Mouse (Mus musculus): ENCODE measurements around the gene Hsd3b1. TPM values are rescaled to one million over a fixed set of nuclear protein-coding genes. Genes with fewer than 3 reads are reported as not detected.

Hsd3b1 gene
- polyA plus RNA-seq, 1 experiment, result not detected

- H3K4me3 ChIP-seq (ENCODE audit: insufficient read depth, low read depth, low read length), result no peak overlapping the region
- H3K4me1 ChIP-seq (ENCODE audit: control insufficient read depth, insufficient read depth, low read length), result no peaks in the 10 kb centered on the region
- TF ChIP-seq POLR2A (IDR thresholded peaks at IDR 0.05; ENCODE audit: insufficient read depth, low read depth, low read length), result no peak
- TF ChIP-seq CTCF (IDR thresholded peaks at IDR 0.05; ENCODE audit: insufficient read depth, low read depth, low read length), result no peak
- H3K27ac ChIP-seq (ENCODE audit: insufficient read depth, low read depth, low read length), result no peak overlapping the region
- 90% methylated on average over 1 of the region's 1 CpGs for WGBS
Observed at GRCm38 (mm10) chr3:98862800-98863199, 3.2 kb upstream of the Hsd3b1 start.

- WGBS, result 94% methylated on average over 2 of the region's 2 CpGs
- H3K4me1 ChIP-seq (ENCODE audit: control insufficient read depth, insufficient read depth, low read length), result no peaks in the 10 kb centered on the region
- TF ChIP-seq CTCF (IDR thresholded peaks at IDR 0.05; ENCODE audit: insufficient read depth, low read depth, low read length), result no peak
- no peak for TF ChIP-seq POLR2A (IDR thresholded peaks at IDR 0.05; ENCODE audit: insufficient read depth, low read depth, low read length)
- H3K4me3 ChIP-seq (ENCODE audit: insufficient read depth, low read depth, low read length), result no peak overlapping the region
- H3K27ac ChIP-seq (ENCODE audit: insufficient read depth, low read depth, low read length), result no peak overlapping the region
Observed at GRCm38 (mm10) chr3:98858051-98858450, 1.5 kb downstream of the Hsd3b1 start.

GRCm38 (mm10) chr3:98856892-98857291 lies 2.7 kb downstream of the Hsd3b1 start:
- Histone ChIP-seq H3K4me1 (ENCODE audit: control insufficient read depth, insufficient read depth, low read length) (no peaks in the 10 kb centered on the region), H3K4me3 (ENCODE audit: insufficient read depth, low read depth, low read length) (no peak overlapping the region), H3K27ac (ENCODE audit: insufficient read depth, low read depth, low read length) (no peak overlapping the region)
- TF ChIP-seq POLR2A (IDR thresholded peaks at IDR 0.05; ENCODE audit: insufficient read depth, low read depth, low read length) (no peak), CTCF (IDR thresholded peaks at IDR 0.05; ENCODE audit: insufficient read depth, low read depth, low read length) (no peak)
- WGBS, result 77% methylated on average over 1 of the region's 1 CpGs

DNA sequence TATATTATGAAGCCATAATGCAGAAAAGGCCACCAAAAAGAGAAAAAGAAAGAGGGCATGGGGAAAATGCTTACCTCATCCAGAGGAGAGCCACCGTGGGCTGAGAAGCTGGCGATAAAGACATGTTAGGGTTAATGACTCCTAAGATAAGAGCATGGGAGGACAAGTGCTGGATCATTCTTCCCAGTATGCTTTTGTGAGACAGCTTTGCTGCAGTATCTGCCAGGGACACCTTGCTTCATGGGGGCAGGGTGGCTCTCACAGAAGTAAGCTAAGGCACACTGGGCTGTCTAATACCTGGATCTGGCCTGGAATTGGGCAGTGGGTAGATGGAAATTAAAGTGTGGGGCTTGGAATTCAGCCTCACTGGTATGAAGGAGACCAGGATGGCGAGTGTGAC lies 4.4 kb downstream of the Hsd3b1 start:
- TF ChIP-seq POLR2A (IDR thresholded peaks at IDR 0.05; ENCODE audit: insufficient read depth, low read depth, low read length) (no peak), CTCF (IDR thresholded peaks at IDR 0.05; ENCODE audit: insufficient read depth, low read depth, low read length) (no peak)
- Histone ChIP-seq H3K27ac (ENCODE audit: insufficient read depth, low read depth, low read length) (no peak overlapping the region), H3K4me1 (ENCODE audit: control insufficient read depth, insufficient read depth, low read length) (no peaks in the 10 kb centered on the region), H3K4me3 (ENCODE audit: insufficient read depth, low read depth, low read length) (no peak overlapping the region)
- WGBS, result 85% methylated on average over 3 of the region's 3 CpGs

DNA sequence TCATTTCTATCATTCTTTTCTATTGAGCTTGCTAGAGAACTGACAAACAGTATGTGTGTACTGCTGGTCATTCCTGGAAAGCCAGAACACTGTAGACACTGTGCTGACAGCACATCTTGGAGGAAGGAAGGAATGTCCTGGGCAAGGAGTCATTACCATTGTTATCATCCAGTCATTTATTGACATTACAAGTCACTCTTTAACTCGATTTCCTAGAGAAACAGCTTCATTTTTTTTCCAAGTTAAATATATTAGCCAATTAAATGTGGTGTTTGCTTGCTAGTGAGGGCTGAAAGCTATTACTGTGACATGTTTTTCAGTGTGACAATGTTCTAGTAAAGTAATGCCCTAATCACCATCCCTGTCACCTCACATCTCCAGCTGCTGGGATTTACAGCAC lies 5.9 kb downstream of the Hsd3b1 start:
- Histone ChIP-seq H3K27ac (ENCODE audit: insufficient read depth, low read depth, low read length) (no peak overlapping the region), H3K4me3 (ENCODE audit: insufficient read depth, low read depth, low read length) (no peak overlapping the region), H3K4me1 (ENCODE audit: control insufficient read depth, insufficient read depth, low read length) (no peaks in the 10 kb centered on the region)
- TF ChIP-seq POLR2A (IDR thresholded peaks at IDR 0.05; ENCODE audit: insufficient read depth, low read depth, low read length) (no peak), CTCF (IDR thresholded peaks at IDR 0.05; ENCODE audit: insufficient read depth, low read depth, low read length) (no peak)
- 9% methylated on average over 1 of the region's 1 CpGs for WGBS

DNA sequence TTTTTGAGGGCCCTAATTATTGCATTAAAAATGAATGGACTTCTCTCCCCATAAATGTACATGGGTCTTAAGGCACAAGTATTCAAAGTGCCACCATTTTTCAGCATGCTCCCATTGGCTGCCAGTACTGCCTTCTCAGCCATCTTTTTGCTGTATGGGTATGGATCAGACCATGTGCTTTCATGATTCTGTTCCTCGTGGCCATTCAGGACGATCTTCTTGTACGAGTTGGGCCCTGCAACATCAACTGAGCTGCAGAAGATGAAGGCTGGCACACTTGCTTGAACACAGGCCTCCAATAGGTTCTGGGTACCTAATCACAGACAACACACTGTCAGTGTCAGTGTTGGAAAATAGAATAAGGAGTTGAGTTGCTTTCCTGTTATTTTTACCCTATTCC lies 6.5 kb downstream of the Hsd3b1 start:
- 81% methylated on average over 3 of the region's 3 CpGs for WGBS

GRCm38 (mm10) chr3:98852631-98853030 lies 7.0 kb downstream of the Hsd3b1 start:
- no peak overlapping the region for H3K4me3 ChIP-seq (ENCODE audit: insufficient read depth, low read depth, low read length)
- no peak overlapping the region for H3K27ac ChIP-seq (ENCODE audit: insufficient read depth, low read depth, low read length)
- H3K4me1 ChIP-seq (ENCODE audit: control insufficient read depth, insufficient read depth, low read length), result no peaks in the 10 kb centered on the region
- 90% methylated on average over 6 of the region's 6 CpGs for WGBS
- no peak for TF ChIP-seq POLR2A (IDR thresholded peaks at IDR 0.05; ENCODE audit: insufficient read depth, low read depth, low read length)
- no peak for TF ChIP-seq CTCF (IDR thresholded peaks at IDR 0.05; ENCODE audit: insufficient read depth, low read depth, low read length)

More for the DNA sequence above, 6.5 kb downstream of the Hsd3b1 start:
- Histone ChIP-seq H3K27ac (ENCODE audit: insufficient read depth, low read depth, low read length) (no peak overlapping the region), H3K4me1 (ENCODE audit: control insufficient read depth, insufficient read depth, low read length) (no peaks in the 10 kb centered on the region), H3K4me3 (ENCODE audit: insufficient read depth, low read depth, low read length) (no peak overlapping the region)
- no peak for TF ChIP-seq POLR2A (IDR thresholded peaks at IDR 0.05; ENCODE audit: insufficient read depth, low read depth, low read length)
- TF ChIP-seq CTCF (IDR thresholded peaks at IDR 0.05; ENCODE audit: insufficient read depth, low read depth, low read length), result no peak

- Histone ChIP-seq H3K4me1 (ENCODE audit: control insufficient read depth, insufficient read depth, low read length) (no peaks in the 10 kb centered on the region), H3K4me3 (ENCODE audit: insufficient read depth, low read depth, low read length) (no peak overlapping the region), H3K27ac (ENCODE audit: insufficient read depth, low read depth, low read length) (no peak overlapping the region)
- WGBS, result 84% methylated on average over 2 of the region's 2 CpGs
- TF ChIP-seq CTCF (IDR thresholded peaks at IDR 0.05; ENCODE audit: insufficient read depth, low read depth, low read length) (no peak), POLR2A (IDR thresholded peaks at IDR 0.05; ENCODE audit: insufficient read depth, low read depth, low read length) (no peak)
Observed at GRCm38 (mm10) chr3:98851853-98852252, 7.7 kb downstream of the Hsd3b1 start.

- no peak for TF ChIP-seq POLR2A (IDR thresholded peaks at IDR 0.05; ENCODE audit: insufficient read depth, low read depth, low read length)
- TF ChIP-seq CTCF (IDR thresholded peaks at IDR 0.05; ENCODE audit: insufficient read depth, low read depth, low read length), result no peak
- Histone ChIP-seq H3K27ac (ENCODE audit: insufficient read depth, low read depth, low read length) (no peak overlapping the region), H3K4me3 (ENCODE audit: insufficient read depth, low read depth, low read length) (no peak overlapping the region), H3K4me1 (ENCODE audit: control insufficient read depth, insufficient read depth, low read length) (no peaks in the 10 kb centered on the region)
- WGBS, result 92% methylated on average over 5 of the region's 5 CpGs
Observed at GRCm38 (mm10) chr3:98850262-98850661, 9.3 kb downstream of the Hsd3b1 start.

DNA sequence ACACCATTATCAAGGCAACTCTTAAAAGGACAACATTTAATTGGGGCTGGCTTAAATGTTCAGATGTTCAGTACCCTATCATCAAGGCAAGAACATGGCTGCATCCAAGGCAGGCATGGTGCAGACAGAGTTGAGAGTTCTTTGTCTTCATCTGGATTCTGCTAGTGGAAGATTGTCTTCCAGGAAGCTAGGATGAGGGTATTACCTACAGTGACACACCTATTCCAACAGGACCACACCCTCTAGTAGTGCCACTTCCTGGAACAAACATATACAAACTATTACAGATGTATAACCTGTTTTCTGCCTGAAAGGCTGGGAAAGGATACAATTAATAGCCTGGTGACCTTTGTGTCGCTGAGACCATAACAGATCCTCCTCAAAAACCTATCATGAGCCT lies 10.7 kb downstream of the Hsd3b1 start:
- Histone ChIP-seq H3K4me3 (ENCODE audit: insufficient read depth, low read depth, low read length) (no peak overlapping the region), H3K4me1 (ENCODE audit: control insufficient read depth, insufficient read depth, low read length) (no peaks in the 10 kb centered on the region), H3K27ac (ENCODE audit: insufficient read depth, low read depth, low read length) (no peak overlapping the region)
- 87% methylated on average over 1 of the region's 1 CpGs for WGBS
- TF ChIP-seq CTCF (IDR thresholded peaks at IDR 0.05; ENCODE audit: insufficient read depth, low read depth, low read length) (no peak), POLR2A (IDR thresholded peaks at IDR 0.05; ENCODE audit: insufficient read depth, low read depth, low read length) (no peak)

Data from olfactory bulb, adult 2 months (tissue).